Mouse (Mus musculus): ENCODE results near the gene Hbb-bh2. TPM values are rescaled to one million over a fixed set of nuclear protein-coding genes. Genes with fewer than 3 reads are reported as not detected.
"Not testable (repeated sequence)": the region's sequence is repeated elsewhere in the genome, so short reads cannot be mapped to it uniquely, and the experiment has no call there.

Hbb-bh2 gene
- polyA plus RNA-seq, 1 experiment from 2014 or later: not detected

DNA sequence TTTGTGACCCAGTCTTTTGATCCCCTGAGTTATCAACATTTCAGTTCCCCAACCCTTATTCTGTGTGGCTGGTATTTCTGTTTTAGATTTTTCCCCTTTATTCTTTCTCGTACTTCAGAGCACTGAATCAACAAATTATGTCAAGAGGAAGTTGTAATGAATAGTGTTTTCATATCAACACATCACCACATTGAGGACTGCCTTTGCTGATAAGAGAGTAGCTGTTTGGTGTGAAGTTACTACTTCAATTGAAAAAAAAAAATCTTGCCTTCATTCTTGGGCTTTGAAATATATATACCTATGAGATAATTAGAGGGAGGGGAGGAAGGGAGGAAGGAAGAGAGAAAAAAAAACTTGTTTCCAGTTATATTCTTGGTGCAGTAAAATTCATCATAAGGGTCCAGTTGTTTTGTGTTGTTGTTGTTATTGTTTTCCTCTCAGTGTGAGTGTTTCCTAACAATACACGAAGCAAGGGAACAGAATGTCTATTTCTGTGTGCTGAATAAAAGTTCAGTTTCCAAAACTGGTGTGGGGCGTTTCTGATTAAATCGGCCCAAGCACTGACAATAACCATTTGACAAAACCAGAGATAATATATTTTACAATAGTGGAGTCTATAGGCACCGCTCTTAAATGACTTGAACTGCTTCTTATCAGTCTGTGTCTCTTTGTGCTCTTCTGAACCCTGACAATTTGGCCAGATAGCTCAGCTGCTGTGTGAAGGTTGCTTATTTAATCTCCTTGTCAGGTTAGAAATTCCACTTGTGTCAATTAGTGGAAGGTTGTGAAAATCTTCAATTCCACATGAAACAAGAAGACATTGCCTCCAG is 31.1 kb downstream of the Hbb-bh2 start:
- WGBS: 55% methylated on average over 5 of the region's 5 CpGs
- no peak overlapping the region for H3K9ac ChIP-seq (ENCODE audit: low read depth, low read length)
- no peak overlapping the region for H3K27ac ChIP-seq
- TF ChIP-seq CTCF (IDR thresholded peaks at IDR 0.05; ENCODE audit: low read depth): no peak
- H3K4me3 ChIP-seq (replicated peaks; ENCODE audit: low read depth, low read length): no peak overlapping the region
- ATAC-seq (replicated peaks; ENCODE audit: low FRiP score, low read depth) (no peak), DNase-seq (ENCODE audit: low spot score) (no peak)
- no peaks in the 10 kb centered on the region for H3K36me3 ChIP-seq (ENCODE audit: insufficient read depth, low read length)
- H3K4me1 ChIP-seq (replicated peaks; ENCODE audit: insufficient read depth, low read length): no peaks in the 10 kb centered on the region
- no peaks in the 10 kb centered on the region for H3K27me3 ChIP-seq (ENCODE audit: insufficient read depth, low read length)
- no peaks in the 10 kb centered on the region for H3K9me3 ChIP-seq (replicated peaks; ENCODE audit: low read length)
- no peak overlapping the region for H3K4me2 ChIP-seq (ENCODE audit: low read length)

DNA sequence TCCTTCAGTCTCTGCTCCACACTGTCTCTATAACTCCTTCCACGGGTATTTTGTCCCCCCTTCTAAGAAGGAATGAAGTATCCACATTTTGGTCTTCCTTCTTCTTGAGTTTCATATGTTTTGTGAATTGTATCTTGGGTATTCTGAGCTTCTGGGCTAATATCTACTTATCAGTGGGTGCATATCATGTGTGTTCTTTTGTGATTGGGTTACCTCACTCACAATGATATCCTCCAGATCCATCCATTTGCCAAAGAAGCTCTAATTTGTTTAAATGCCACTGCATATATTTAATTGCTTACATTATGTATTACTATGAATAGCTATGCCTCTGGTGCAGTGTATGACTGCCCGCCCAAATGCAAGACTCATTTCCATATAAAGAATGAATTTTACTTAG is 32.2 kb downstream of the Hbb-bh2 start:
- not testable (repeated sequence) for ATAC-seq (replicated peaks; ENCODE audit: low FRiP score, low read depth); DNase-seq (ENCODE audit: low spot score); H3K27ac ChIP-seq; H3K9ac ChIP-seq (ENCODE audit: low read depth, low read length); H3K27me3 ChIP-seq (ENCODE audit: insufficient read depth, low read length); H3K4me2 ChIP-seq (ENCODE audit: low read length); H3K9me3 ChIP-seq (replicated peaks; ENCODE audit: low read length); H3K36me3 ChIP-seq (ENCODE audit: insufficient read depth, low read length); H3K4me1 ChIP-seq (replicated peaks; ENCODE audit: insufficient read depth, low read length); H3K4me3 ChIP-seq (replicated peaks; ENCODE audit: low read depth, low read length)
- 64% methylated on average over 2 of the region's 2 CpGs for WGBS

DNA sequence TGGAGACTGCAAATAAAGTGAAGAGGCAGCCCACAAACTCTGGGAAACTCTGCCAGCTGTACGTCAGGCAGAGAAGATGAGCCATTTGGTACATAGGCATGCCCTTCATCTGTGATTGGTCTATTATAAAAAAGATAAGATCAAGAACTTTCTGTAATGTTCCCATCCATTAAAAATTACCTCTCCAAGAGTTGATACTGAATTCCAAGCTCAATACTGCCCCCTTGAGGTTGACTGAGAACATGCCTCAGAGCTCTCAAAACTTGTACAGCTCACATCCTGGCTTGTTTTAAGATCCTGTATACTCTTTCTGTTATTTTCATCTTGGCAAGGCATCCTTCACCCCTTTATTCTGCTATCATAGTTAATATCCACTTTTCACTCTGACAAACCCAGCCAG is 33.5 kb downstream of the Hbb-bh2 start:
- Histone ChIP-seq H3K9ac (ENCODE audit: low read depth, low read length) (no peak overlapping the region), H3K36me3 (ENCODE audit: insufficient read depth, low read length) (no peaks in the 10 kb centered on the region), H3K27ac (no peak overlapping the region), H3K4me3 (replicated peaks; ENCODE audit: low read depth, low read length) (no peak overlapping the region), H3K27me3 (ENCODE audit: insufficient read depth, low read length) (no peaks in the 10 kb centered on the region), H3K4me2 (ENCODE audit: low read length) (no peak overlapping the region), H3K9me3 (replicated peaks; ENCODE audit: low read length) (no peaks in the 10 kb centered on the region), H3K4me1 (replicated peaks; ENCODE audit: insufficient read depth, low read length) (no peaks in the 10 kb centered on the region)
- no peak for ATAC-seq (replicated peaks; ENCODE audit: low FRiP score, low read depth)
- peak; percentile 67 for TF ChIP-seq CTCF (IDR thresholded peaks at IDR 0.05; ENCODE audit: low read depth)
- 46% methylated on average over 1 of the region's 1 CpGs for WGBS
- DNase-seq (ENCODE audit: low spot score): peak; percentile 53

DNA sequence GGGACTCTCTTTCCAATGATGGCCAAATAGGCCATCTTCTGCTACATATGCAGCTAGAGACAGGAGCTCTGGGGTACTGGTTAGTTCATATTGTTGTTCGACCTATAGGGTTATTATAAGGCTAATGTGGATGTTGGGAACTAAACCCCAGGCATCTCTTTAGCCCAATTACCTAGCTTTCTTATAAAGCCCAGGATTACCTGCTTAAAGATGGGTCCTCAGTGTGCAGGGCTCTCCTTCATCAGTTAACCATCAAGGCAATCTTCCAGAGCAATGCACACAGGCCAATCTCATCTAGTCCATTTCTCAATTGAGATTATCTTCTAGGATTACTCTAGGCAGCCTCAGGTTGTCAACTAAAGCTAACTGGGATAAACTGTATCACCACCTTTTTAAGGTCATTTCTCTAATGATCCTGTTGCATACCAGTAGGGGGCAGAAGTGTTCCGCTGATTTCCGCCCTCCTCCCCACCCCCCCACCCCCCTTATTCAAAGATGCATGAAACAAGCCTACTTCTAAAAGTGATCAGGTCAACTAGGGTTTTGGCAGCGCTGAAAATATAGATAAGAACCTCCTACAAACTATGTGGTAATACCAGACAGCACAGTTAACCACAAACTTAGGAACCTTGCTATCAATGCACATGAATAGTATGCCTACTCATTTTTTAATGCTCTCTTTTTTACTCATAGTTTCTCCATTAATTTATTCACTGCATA is 47.5 kb downstream of the Hbb-bh2 start:
- no peak for ATAC-seq (replicated peaks; ENCODE audit: low FRiP score, low read depth)
- no peak overlapping the region for H3K4me2 ChIP-seq (ENCODE audit: low read length)
- H3K27ac ChIP-seq: no peak overlapping the region
- DNase-seq (ENCODE audit: low spot score): no peak
- 26% methylated on average over 4 of the region's 4 CpGs for WGBS
- no peak overlapping the region for H3K9ac ChIP-seq (ENCODE audit: low read depth, low read length)
- no peaks in the 10 kb centered on the region for H3K36me3 ChIP-seq (ENCODE audit: insufficient read depth, low read length)
- no peaks in the 10 kb centered on the region for H3K27me3 ChIP-seq (ENCODE audit: insufficient read depth, low read length)
- no peak for TF ChIP-seq CTCF (IDR thresholded peaks at IDR 0.05; ENCODE audit: low read depth)
- no peaks in the 10 kb centered on the region for H3K9me3 ChIP-seq (replicated peaks; ENCODE audit: low read length)
- no peaks in the 10 kb centered on the region for H3K4me1 ChIP-seq (replicated peaks; ENCODE audit: insufficient read depth, low read length)
- no peak overlapping the region for H3K4me3 ChIP-seq (replicated peaks; ENCODE audit: low read depth, low read length)

DNA sequence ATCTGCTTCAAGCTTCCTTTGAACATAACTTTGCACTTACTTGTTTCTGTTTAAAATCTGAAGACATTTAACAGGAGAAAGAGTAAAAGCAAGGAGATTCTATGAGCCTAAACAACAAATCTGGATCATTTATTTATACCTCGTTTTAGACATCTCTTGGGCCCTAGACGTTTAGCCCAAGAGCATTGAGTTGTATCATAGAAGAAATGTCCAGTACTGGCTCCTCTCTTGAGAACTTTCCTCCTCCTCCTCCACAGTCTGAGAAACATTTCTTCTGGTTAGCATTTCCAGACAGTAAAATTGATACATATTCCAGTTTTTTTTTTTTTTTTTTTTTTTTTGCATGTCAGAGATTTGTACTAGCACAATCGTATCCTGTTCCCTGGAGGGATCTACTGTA is 48.6 kb downstream of the Hbb-bh2 start, which contains the start of gene Olfr67:
Gene Olfr67, minus strand, starts transcription at position 101 of the 400 bp plus-strand sequence.
- H3K36me3 ChIP-seq (ENCODE audit: insufficient read depth, low read length): no peaks in the 10 kb centered on the region
- ATAC-seq (replicated peaks; ENCODE audit: low FRiP score, low read depth) (no peak), DNase-seq (ENCODE audit: low spot score) (no peak)
- no peak within 1 kb of the TSS for H3K4me2 ChIP-seq (ENCODE audit: low read length)
- no peaks in the 10 kb centered on the region for H3K27me3 ChIP-seq (ENCODE audit: insufficient read depth, low read length)
- H3K4me3 ChIP-seq (replicated peaks; ENCODE audit: low read depth, low read length): no peak within 1 kb of the TSS
- no peak within 1 kb of the TSS for H3K27ac ChIP-seq
- WGBS: 73% methylated on average over 3 of the region's 3 CpGs
- H3K9me3 ChIP-seq (replicated peaks; ENCODE audit: low read length): no peaks in the 10 kb centered on the region
- no peak for TF ChIP-seq CTCF (IDR thresholded peaks at IDR 0.05; ENCODE audit: low read depth)
- H3K4me1 ChIP-seq (replicated peaks; ENCODE audit: insufficient read depth, low read length): no peaks in the 10 kb centered on the region
- H3K9ac ChIP-seq (ENCODE audit: low read depth, low read length): no peak within 1 kb of the TSS

Other genes starting within 250 kb of the Hbb-bh2 start
- not detected in 2 replicates for gene Olfr619, start 239.9 kb downstream of the Hbb-bh2 start, polyA plus RNA-seq (2015; fragmentation: Nextera tagmentation; extraction: Ambion mirVana)
- gene Olfr620, start 228.0 kb downstream of the Hbb-bh2 start, polyA plus RNA-seq (2015; fragmentation: Nextera tagmentation; extraction: Ambion mirVana): not detected in 2 replicates
- not detected in 2 replicates for gene Olfr622, start 197.8 kb downstream of the Hbb-bh2 start, polyA plus RNA-seq (2015; fragmentation: Nextera tagmentation; extraction: Ambion mirVana)
- not detected in 2 replicates for gene Olfr623, start 176.8 kb downstream of the Hbb-bh2 start, polyA plus RNA-seq (2015; fragmentation: Nextera tagmentation; extraction: Ambion mirVana)
- 0.01 and 0.04 TPM in 2 replicates for gene Olfr624, start 169.3 kb downstream of the Hbb-bh2 start, polyA plus RNA-seq (2015; fragmentation: Nextera tagmentation; extraction: Ambion mirVana)
- gene Olfr625-ps1, start 157.8 kb downstream of the Hbb-bh2 start, polyA plus RNA-seq (2015; fragmentation: Nextera tagmentation; extraction: Ambion mirVana): not detected in 2 replicates
- gene Olfr243, start 125.8 kb downstream of the Hbb-bh2 start, polyA plus RNA-seq (2015; fragmentation: Nextera tagmentation; extraction: Ambion mirVana): not detected in 2 replicates
- gene Olfr628, start 110.1 kb downstream of the Hbb-bh2 start, polyA plus RNA-seq (2015; fragmentation: Nextera tagmentation; extraction: Ambion mirVana): not detected in 2 replicates
- gene Olfr629, start 95.6 kb downstream of the Hbb-bh2 start, polyA plus RNA-seq (2015; fragmentation: Nextera tagmentation; extraction: Ambion mirVana): not detected in 2 replicates
- not detected in 2 replicates for gene Olfr630, start 83.2 kb downstream of the Hbb-bh2 start, polyA plus RNA-seq (2015; fragmentation: Nextera tagmentation; extraction: Ambion mirVana)
- not detected in 2 replicates for gene Olfr69, start 68.9 kb downstream of the Hbb-bh2 start, polyA plus RNA-seq (2015; fragmentation: Nextera tagmentation; extraction: Ambion mirVana)
- gene Olfr68, start 60.8 kb downstream of the Hbb-bh2 start, polyA plus RNA-seq (2015; fragmentation: Nextera tagmentation; extraction: Ambion mirVana): not detected in 2 replicates
- gene Olfr67, start 48.7 kb downstream of the Hbb-bh2 start, polyA plus RNA-seq (2015; fragmentation: Nextera tagmentation; extraction: Ambion mirVana): not detected in 2 replicates
- gene Hbb-bt, start 26.5 kb downstream of the Hbb-bh2 start, polyA plus RNA-seq (2015; fragmentation: Nextera tagmentation; extraction: Ambion mirVana): 402 and 408 TPM in 2 replicates
- 1,726 and 1,799 TPM in 2 replicates for gene Hbb-bs, start 12.4 kb downstream of the Hbb-bh2 start, polyA plus RNA-seq (2015; fragmentation: Nextera tagmentation; extraction: Ambion mirVana)
- not detected in 2 replicates for gene Hbb-bh1, start 2.6 kb upstream of the Hbb-bh2 start, polyA plus RNA-seq (2015; fragmentation: Nextera tagmentation; extraction: Ambion mirVana)
- 0.38 and 0.54 TPM in 2 replicates for gene Hbb-y, start 12.7 kb upstream of the Hbb-bh2 start, polyA plus RNA-seq (2015; fragmentation: Nextera tagmentation; extraction: Ambion mirVana)
- not detected in 2 replicates for gene Olfr66, start 45.7 kb upstream of the Hbb-bh2 start, polyA plus RNA-seq (2015; fragmentation: Nextera tagmentation; extraction: Ambion mirVana)
- not detected in 2 replicates for gene Olfr64, start 54.0 kb upstream of the Hbb-bh2 start, polyA plus RNA-seq (2015; fragmentation: Nextera tagmentation; extraction: Ambion mirVana)
- gene Olfr65, start 63.0 kb upstream of the Hbb-bh2 start, polyA plus RNA-seq (2015; fragmentation: Nextera tagmentation; extraction: Ambion mirVana): not detected in 2 replicates
- not detected in 2 replicates for gene Olfr631, start 88.3 kb upstream of the Hbb-bh2 start, polyA plus RNA-seq (2015; fragmentation: Nextera tagmentation; extraction: Ambion mirVana)
- gene Olfr632, start 93.8 kb upstream of the Hbb-bh2 start, polyA plus RNA-seq (2015; fragmentation: Nextera tagmentation; extraction: Ambion mirVana): not detected in 2 replicates
- not detected in 2 replicates for gene Olfr633, start 103.9 kb upstream of the Hbb-bh2 start, polyA plus RNA-seq (2015; fragmentation: Nextera tagmentation; extraction: Ambion mirVana)
- not detected in 2 replicates for gene Olfr635, start 130.6 kb upstream of the Hbb-bh2 start, polyA plus RNA-seq (2015; fragmentation: Nextera tagmentation; extraction: Ambion mirVana)
- gene Olfr638, start 158.2 kb upstream of the Hbb-bh2 start, polyA plus RNA-seq (2015; fragmentation: Nextera tagmentation; extraction: Ambion mirVana): not detected in 2 replicates
- 0.01 TPM in 1 of 2 replicates, not detected in the other for gene Olfr639, start 176.8 kb upstream of the Hbb-bh2 start, polyA plus RNA-seq (2015; fragmentation: Nextera tagmentation; extraction: Ambion mirVana)
- not detected in 2 replicates for gene Olfr640, start 185.1 kb upstream of the Hbb-bh2 start, polyA plus RNA-seq (2015; fragmentation: Nextera tagmentation; extraction: Ambion mirVana)
- gene Olfr641, start 194.9 kb upstream of the Hbb-bh2 start, polyA plus RNA-seq (2015; fragmentation: Nextera tagmentation; extraction: Ambion mirVana): not detected in 2 replicates
- not detected in 2 replicates for gene Olfr642, start 212.1 kb upstream of the Hbb-bh2 start, polyA plus RNA-seq (2015; fragmentation: Nextera tagmentation; extraction: Ambion mirVana)
- not detected in 2 replicates for gene 4930516K23Rik, start 220.9 kb upstream of the Hbb-bh2 start, polyA plus RNA-seq (2015; fragmentation: Nextera tagmentation; extraction: Ambion mirVana)
- gene Olfr644, start 231.3 kb upstream of the Hbb-bh2 start, polyA plus RNA-seq (2015; fragmentation: Nextera tagmentation; extraction: Ambion mirVana): not detected in 2 replicates
- gene Olfr645, start 244.9 kb upstream of the Hbb-bh2 start, polyA plus RNA-seq (2015; fragmentation: Nextera tagmentation; extraction: Ambion mirVana): not detected in 2 replicates